Mouse (Mus musculus) left cerebral cortex, postnatal 25 days (tissue): ENCODE data around the gene Itga9. TPM values are rescaled to one million over a fixed set of nuclear protein-coding genes. Genes with fewer than 3 reads are reported as not detected.

Experiments
- DNase-seq, 2 experiments: peaks; one replicate each; pipeline ENCODE4 v3.0.0; 2022; ENCODE audit warnings: low spot score in 2 of 2, mixed read lengths in 1 of 2
- intact Hi-C: fragments of 180-260 bp; cut with DNase I; formaldehyde crosslinking; loops from one replicate; pipeline ENCODE4 v1.15.1; 2025
- total RNA-seq, 2 experiments: library from RNA; stranded (reverse); gene quantifications; 2 replicates each; pipeline ENCODE4 v1.2.3; 2021

Itga9 gene
- total RNA-seq, 2 experiments from 2014 or later: 6.7 to 7.0 TPM

GRCm38 (mm10) chr9:118838910-118839667 is 232.6 kb downstream of the Itga9 start:
- intact Hi-C loops: no loop called here
- no peak for DNase-seq

- peak; percentile 39 to 53 for DNase-seq
- intact Hi-C loops: no loop called here
Measured at GRCm38 (mm10) chr9:118841247-118841646, 234.8 kb downstream of the Itga9 start.

GRCm38 (mm10) chr9:118841907-118842432 is 235.5 kb downstream of the Itga9 start:
- DNase-seq: peak in 1 of 2 experiments; percentile 6
- intact Hi-C loops: no loop called here

GRCm38 (mm10) chr9:118843711-118844110 is 237.2 kb downstream of the Itga9 start:
- intact Hi-C loops: no loop called here
- DNase-seq: no peak

GRCm38 (mm10) chr9:118845003-118845402 is 238.5 kb downstream of the Itga9 start:
- intact Hi-C loops: no loop called here
- DNase-seq: no peak

- intact Hi-C loops: no loop called here
- DNase-seq: no peak
Measured at GRCm38 (mm10) chr9:118846766-118847165, 240.3 kb downstream of the Itga9 start.

DNA sequence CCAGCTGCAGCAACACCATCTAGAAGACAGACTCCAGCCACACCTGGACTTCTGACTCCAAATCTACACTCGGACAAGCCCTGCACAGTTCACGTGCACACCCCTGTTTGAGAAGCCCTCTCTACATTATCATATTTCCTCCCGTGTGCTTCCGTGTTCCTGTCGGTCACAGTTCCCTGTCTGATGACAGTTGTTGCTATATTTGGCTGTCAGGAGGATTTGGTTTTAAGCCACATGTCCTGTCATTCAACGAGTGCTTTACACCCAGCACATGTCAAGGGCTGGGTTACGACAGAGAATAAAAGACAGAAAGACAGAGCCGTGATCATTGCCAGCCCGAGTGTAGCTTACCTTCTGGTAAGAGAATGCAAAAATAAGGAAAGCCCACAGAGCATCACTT is 250.2 kb downstream of the Itga9 start:
- intact Hi-C loops: no loop called here
- no peak for DNase-seq

DNA sequence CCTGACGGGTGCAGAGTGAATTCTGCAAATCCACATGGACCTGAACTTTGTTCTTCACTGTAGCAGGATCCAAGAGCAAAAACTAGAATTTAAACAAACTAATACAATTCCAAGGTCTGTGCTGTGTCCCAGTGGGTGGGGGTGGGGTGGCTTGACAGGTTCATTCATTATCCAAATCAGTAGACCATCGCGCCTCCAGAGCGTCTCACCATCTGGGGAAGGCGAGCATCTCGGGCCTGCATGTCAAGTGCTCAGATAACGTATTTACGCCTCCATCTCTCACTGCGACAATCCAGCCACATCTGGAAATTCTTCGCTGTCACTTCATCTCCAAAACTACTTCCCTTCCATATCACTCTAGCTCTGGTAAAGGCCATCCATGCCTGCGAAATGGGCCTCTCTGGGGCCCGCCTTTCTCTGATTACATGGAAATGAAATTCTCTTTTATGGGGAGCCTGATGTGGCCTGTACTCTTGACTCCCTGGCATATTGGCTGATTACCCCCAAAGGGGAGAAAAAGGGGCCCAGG is 254.2 kb downstream of the Itga9 start:
- no peak for DNase-seq
- intact Hi-C loops: no loop called here

- intact Hi-C loops: no loop called here
- DNase-seq: no peak
Measured at GRCm38 (mm10) chr9:118862214-118862613, 255.7 kb downstream of the Itga9 start.

DNA sequence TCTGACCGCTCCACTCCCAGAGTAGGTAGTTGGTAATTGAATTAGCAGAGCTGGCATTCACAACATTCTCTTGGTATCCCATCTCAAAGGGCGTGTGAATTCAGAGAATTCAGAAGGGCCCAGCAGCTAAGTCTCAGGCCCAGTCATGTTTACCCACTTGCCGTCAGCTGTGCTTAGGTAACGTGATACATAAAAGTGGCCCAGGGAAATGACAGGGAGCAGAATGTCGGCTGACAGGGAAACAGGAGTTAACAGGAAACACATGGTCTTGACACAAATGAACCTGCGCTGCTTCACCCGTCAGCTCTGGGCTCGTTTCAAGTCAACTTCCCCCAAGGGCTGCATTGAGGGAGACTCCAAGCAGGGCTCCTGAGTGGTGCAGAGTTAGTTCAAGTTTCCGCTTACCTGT is 256.4 kb downstream of the Itga9 start:
- no peak for DNase-seq
- intact Hi-C loops: no loop called here

DNA sequence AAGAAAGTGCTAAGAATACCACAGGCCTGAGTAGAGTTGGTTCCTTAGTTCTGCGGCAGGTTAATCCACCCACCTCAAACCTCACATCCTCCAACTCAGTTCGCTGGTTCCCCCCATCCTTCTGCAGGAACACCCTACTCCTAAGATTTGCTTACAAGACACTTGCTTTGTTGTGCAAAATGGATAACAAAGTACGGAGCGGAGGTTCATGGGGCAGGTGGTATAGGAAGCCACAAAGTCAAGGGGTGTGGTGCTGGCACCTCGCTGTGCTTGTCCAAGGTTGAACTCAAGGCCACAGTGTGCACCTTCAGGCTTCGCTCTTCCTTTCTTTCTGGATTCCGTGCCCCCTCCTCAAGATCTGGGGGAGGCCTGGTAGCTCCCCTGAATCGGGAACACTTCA is 257.0 kb downstream of the Itga9 start:
- intact Hi-C loops: no loop called here
- DNase-seq: no peak

DNA sequence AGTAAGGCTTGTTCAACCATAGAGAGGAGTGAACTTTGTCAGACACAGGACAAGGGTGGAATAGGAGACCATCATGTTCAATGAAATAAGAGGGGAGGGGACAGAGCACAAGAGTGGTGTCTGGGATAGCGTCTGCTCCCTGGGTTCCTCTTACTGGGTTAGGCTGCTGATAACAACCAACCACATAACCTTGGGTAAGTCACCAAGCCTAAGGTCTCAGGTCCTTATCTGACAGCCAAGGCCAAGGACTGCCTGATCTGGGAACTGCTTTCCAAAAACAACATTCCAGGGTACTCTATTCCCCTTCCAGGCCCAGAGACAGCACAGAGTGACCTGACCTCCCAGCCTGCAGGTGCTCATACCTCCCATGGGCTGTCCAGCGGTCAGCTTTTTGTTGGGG is 260.5 kb downstream of the Itga9 start:
- no peak for DNase-seq
- intact Hi-C loops: no loop called here

DNA sequence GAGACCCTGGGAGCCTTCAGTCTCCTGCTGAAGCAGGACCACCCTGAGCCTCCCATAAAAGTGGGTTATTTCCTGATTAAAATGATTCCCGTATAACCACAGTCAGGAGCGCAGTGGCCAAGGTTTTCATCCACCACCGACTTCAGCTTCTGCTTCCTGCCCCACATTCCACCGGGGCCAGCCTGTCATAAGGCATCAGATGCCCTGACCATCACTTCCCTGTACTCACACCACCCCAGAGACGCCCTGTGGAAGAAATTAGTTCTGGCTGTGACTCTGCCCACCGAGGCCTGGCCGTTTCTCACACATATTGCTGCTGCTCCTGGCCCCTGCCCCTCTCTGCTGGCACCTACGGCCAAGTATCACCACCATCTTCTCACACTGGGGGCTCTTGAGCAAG is 261.4 kb downstream of the Itga9 start:
- intact Hi-C loops: no loop called here
- DNase-seq: no peak

GRCm38 (mm10) chr9:118871089-118871488 is 264.6 kb downstream of the Itga9 start:
- intact Hi-C loops: loop anchor here (1.0 to 5.0 kb wide), 2 partner anchors 265 to 279 kb away; partner anchors contain the start of gene Itga9
- peak; percentile 24 to 41 for DNase-seq

DNA sequence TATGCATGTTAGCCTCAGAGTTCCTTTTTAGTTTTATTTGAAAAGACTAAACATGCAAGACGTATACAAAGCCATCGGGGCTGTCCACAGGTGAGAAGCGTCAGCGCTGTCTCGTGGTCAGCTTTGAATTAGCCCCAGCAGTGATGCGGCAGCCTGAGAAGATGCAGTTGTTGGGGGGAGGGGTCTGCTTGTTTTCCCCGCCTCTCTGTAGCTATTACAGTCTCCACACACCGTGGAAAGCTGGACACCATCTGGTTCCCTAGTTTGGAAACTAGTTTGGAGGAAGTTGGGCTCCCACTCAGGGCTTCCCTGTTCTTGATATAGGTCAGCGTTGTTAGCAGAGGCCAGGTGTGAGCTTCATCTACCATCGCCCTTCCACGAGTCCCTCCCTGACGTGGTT is 266.5 kb downstream of the Itga9 start:
- intact Hi-C loops: loop anchor here (5.0 kb wide), 1 partner anchor 281 kb away; no protein-coding TSS in a partner anchor
- peak in 1 of 2 experiments; percentile 34 for DNase-seq

DNA sequence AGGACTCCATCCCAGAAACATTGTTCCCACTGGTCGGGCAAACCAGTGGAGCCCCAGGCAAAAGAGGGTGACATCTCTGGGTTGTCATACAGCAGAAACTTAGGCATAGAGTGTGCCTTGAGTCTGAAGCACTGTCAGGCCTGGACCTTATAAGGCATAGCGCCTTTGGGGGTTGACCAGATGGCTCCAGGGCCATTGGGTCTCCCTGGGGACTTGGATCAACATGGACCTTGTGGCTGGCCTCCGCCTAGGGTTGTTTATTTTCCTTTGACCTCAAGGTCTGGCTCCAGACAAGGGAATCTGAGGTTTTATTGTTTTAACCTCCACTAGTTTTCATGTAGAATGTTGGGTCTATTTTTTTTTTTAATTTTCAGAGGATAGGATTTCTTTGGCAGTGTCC is 267.1 kb downstream of the Itga9 start:
- DNase-seq: no peak

DNA sequence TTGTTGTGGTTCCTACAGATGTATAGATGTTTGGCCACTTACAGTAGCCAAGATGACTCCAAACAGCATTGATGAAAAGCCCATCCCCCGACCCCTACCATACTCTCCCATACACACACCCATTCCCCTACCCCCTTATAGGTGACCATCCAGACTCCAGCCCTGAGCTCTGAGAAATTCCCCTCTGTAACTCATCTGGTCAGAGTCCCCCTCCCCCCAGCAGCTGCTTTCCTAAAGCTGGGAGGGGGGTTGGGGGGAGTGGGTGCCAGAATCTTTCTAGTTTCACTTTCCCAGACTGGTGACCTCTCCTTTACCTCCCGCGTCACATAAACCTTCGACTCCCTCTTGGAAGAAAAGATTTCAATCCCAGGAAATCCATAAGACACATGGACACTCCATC is 269.2 kb downstream of the Itga9 start:
- intact Hi-C loops: no loop called here
- DNase-seq: no peak

More for the DNA sequence above, 267.1 kb downstream of the Itga9 start:
- intact Hi-C loops: loop anchor here (5.0 kb wide), 1 partner anchor 281 kb away; no protein-coding TSS in a partner anchor

DNA sequence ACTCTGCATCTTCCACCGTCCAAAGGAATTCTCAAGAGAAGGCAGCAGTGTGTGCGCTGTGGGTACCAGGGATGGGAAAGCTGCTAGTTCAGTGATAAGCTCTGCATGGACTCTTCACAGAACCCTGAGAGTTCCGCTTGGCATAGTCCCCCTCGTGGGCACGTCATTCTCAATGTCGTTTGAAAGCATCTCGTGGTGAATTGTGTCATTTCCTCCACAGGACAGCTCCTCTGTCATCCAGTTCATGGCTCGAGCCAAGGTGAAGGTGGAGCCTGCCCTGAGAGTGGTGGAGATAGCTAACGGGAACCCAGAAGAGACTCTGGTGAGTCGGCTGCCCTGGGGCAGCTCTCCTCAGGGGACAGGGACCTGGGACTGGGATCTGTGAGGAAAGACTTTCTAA is 270.4 kb downstream of the Itga9 start:
- intact Hi-C loops: no loop called here
- no peak for DNase-seq

DNA sequence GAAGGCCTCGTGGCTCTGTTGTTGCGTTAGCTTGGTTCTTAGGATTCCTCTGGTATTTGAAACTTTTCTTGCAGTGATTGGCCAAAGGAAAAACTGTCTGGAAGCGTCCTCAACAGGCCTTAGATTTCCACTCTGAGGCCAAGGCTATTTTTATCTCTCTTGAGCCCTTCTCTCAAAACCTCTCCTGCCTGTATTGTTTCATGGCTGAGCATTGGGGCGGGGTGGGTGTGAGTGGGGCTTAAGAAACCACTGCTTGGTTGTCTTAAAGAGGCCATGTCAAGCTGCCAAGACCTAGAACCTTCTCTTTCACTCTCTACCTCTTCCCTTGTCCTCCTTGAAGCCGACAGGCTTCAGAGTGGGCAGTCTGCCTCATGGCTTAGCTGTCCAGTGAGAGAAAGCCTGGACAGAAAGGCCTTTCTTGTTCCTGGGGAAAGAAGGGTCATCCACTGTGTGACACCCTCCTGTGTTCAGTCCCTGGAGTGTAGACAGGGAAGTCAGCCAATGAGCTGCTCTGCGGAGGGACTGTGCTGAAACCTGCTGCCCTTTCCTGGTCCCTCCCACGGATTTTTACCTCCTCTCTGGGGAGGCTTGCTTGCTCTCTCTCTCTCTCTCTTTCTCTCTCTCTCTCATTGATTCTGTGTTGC is 271.0 kb downstream of the Itga9 start:
- no peak for DNase-seq
- intact Hi-C loops: no loop called here

DNA sequence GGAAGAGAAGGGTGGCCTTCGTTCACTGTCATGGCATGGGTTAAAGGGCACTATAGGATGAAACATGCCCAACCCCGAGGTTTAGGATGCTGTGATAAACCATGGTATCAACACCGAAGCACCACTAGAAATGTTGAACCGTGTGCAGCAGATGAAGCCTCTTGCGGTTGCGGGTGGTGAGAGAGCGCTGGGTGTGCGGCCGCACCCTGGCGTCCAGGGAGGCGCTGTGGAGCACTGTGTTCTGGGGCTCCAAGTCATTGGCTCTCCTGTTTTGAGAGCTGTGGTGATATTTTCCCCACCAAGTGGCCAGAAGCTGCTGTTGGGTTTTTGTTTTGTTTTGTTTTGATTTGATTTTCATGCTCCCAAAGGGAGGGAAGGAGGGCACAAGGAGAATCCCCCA is 272.1 kb downstream of the Itga9 start:
- intact Hi-C loops: no loop called here
- no peak for DNase-seq
